Comparison of ENCODE assay signal across 10 mouse cellular contexts in genomic region chr12:12527366-12527765, GRCm38 (mm10).
DNase-seq lines count a peak whose midpoint lies in the region; ATAC-seq and TF ChIP-seq lines count a peak whose summit lies in the region.
"Had no signal": no experiment of that assay in that cellular context is flagged by ENCODE, and none has a peak within 500 bp of the region (broad histone marks: within the 10 kb centered on the region; RNA-seq: fewer than 3 reads in every experiment).

No protein-coding gene starts in this region.

- no peak for DNase-seq in lung, adult 2 months
- peak; percentile 28 to 51 for DNase-seq in heart, adult 9 months (ENCODE audit: low spot score in 2 of 2)
- no peak for DNase-seq in cerebellum, adult 8-10 months
- DNase-seq in ovary, postnatal 14 days (ENCODE audit: low spot score) = no peak
- DNase-seq: cerebellum, adult 18-20 months had no signal

- 58% methylated on average over 3 of the region's 3 CpGs for WGBS in lung, embryonic 15.5 days
- 64% methylated on average over 3 of the region's 3 CpGs for WGBS in lung, adult 2 months
- WGBS in kidney, embryonic 15.5 days = 77% methylated on average over 3 of the region's 3 CpGs
- 54% methylated on average over 3 of the region's 3 CpGs for WGBS in stomach, embryonic 16.5 days

- no peak overlapping the region for H3K9ac ChIP-seq in lung, embryonic 15.5 days
- no peak overlapping the region for H3K9ac ChIP-seq in kidney, embryonic 15.5 days
- no peak overlapping the region for H3K9ac ChIP-seq in stomach, embryonic 16.5 days (ENCODE audit: low read length)

- no peak for TF ChIP-seq POLR2A in lung, adult 2 months (IDR thresholded peaks at IDR 0.05; ENCODE audit: borderline replicate concordance, extremely low read depth, low read depth, low read length)

- no peaks in the 10 kb centered on the region for H3K9me3 ChIP-seq in lung, embryonic 15.5 days
- no peaks in the 10 kb centered on the region for H3K9me3 ChIP-seq in kidney, embryonic 15.5 days (replicated peaks)
- no peaks in the 10 kb centered on the region for H3K9me3 ChIP-seq in stomach, embryonic 16.5 days (replicated peaks; ENCODE audit: control insufficient read depth, low read length)

- H3K4me2 ChIP-seq in lung, embryonic 15.5 days = no peak overlapping the region
- H3K4me2 ChIP-seq in kidney, embryonic 15.5 days = no peak overlapping the region
- H3K4me2 ChIP-seq in stomach, embryonic 16.5 days (ENCODE audit: low read depth, low read length) = no peak overlapping the region

- no peaks in the 10 kb centered on the region for H3K36me3 ChIP-seq in lung, embryonic 15.5 days
- H3K36me3 ChIP-seq in kidney, embryonic 15.5 days = no peaks in the 10 kb centered on the region
- H3K36me3 ChIP-seq in stomach, embryonic 16.5 days (ENCODE audit: control insufficient read depth, insufficient read depth, low read length) = no peaks in the 10 kb centered on the region
- H3K36me3 ChIP-seq: G1E had no signal

- ATAC-seq in lung, embryonic 15.5 days (ENCODE audit: borderline replicate concordance, extremely low read depth, low FRiP score, low TSS enrichment) = peak; percentile 65; the same call in 1 of the 2 replicates
- ATAC-seq in kidney, embryonic 15.5 days (replicated peaks; ENCODE audit: low FRiP score) = peak; percentile 52; the same call in 1 of the 2 replicates
- ATAC-seq in stomach, embryonic 16.5 days (ENCODE audit: insufficient read depth, low FRiP score) = peak; percentile 80; the same call in 1 of the 2 replicates
- ATAC-seq in CD4-positive, CD25-positive, alpha-beta regulatory T cell, adult 4 months = no peak

- no peak overlapping the region for H3K27ac ChIP-seq in lung, embryonic 15.5 days
- no peak overlapping the region for H3K27ac ChIP-seq in kidney, embryonic 15.5 days
- no peak overlapping the region for H3K27ac ChIP-seq in stomach, embryonic 16.5 days (ENCODE audit: low read length)

- TF ChIP-seq CTCF in lung, adult 2 months (IDR thresholded peaks at IDR 0.05; ENCODE audit: insufficient read depth, low read length) = no peak

- H3K4me3 ChIP-seq in lung, embryonic 15.5 days = no peak overlapping the region
- H3K4me3 ChIP-seq in lung, adult 2 months (replicated peaks; ENCODE audit: extremely low read depth, low read depth, low read length) = no peak overlapping the region
- H3K4me3 ChIP-seq in kidney, embryonic 15.5 days (replicated peaks) = no peak overlapping the region
- no peak overlapping the region for H3K4me3 ChIP-seq in stomach, embryonic 16.5 days (replicated peaks; ENCODE audit: low read length)

- peaks cover 4% of the 10 kb centered on the region for H3K4me1 ChIP-seq in lung, embryonic 15.5 days
- no peaks in the 10 kb centered on the region for H3K4me1 ChIP-seq in lung, adult 2 months (ENCODE audit: control insufficient read depth, insufficient read depth, low read length)
- H3K4me1 ChIP-seq in kidney, embryonic 15.5 days = no peaks in the 10 kb centered on the region
- no peaks in the 10 kb centered on the region; the same call in 1 of the 2 replicates for H3K4me1 ChIP-seq in stomach, embryonic 16.5 days (ENCODE audit: control insufficient read depth, insufficient read depth, low read length)

- no peaks in the 10 kb centered on the region for H3K27me3 ChIP-seq in lung, embryonic 15.5 days
- H3K27me3 ChIP-seq in kidney, embryonic 15.5 days = no peaks in the 10 kb centered on the region
- H3K27me3 ChIP-seq in stomach, embryonic 16.5 days (ENCODE audit: control insufficient read depth, insufficient read depth, low read length) = no peaks in the 10 kb centered on the region

Comparison
In these comparisons a context has a peak if more than half of its experiments do, and no peak if none do; other contexts are left out.
1. DNase-seq: peak in heart, adult 9 months (2 of 2); none in lung, adult 2 months (single experiment), cerebellum, adult 8-10 months (single experiment) and ovary, postnatal 14 days (single experiment).